Mouse (Mus musculus) kidney, adult 18-20 months (tissue): ENCODE data around the gene Fcor.

Experiments used
- DNase-seq: peaks from one replicate; pipeline ENCODE4 v3.0.0; 2021

The Fcor gene

DNA sequence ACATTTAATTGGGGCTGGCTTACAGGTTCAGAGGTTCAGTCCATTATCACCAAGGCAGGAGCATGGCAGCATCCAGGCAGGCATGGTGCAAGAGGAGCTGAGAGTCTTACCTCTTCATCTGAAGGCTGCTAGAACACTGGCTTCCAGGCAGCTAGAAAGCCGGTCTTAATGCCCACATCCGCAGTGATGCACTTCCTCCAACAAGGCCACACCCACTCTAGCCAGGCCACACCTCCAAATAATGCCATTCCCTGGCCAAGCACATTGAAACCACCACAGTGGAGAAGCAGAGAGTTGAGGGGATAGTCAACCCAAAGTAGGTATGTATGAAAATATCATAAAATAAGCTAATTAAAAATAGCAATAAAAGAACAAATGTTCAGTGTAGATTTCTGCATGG lies 1.8 kb downstream of the Fcor start:
- no peak for DNase-seq

DNA sequence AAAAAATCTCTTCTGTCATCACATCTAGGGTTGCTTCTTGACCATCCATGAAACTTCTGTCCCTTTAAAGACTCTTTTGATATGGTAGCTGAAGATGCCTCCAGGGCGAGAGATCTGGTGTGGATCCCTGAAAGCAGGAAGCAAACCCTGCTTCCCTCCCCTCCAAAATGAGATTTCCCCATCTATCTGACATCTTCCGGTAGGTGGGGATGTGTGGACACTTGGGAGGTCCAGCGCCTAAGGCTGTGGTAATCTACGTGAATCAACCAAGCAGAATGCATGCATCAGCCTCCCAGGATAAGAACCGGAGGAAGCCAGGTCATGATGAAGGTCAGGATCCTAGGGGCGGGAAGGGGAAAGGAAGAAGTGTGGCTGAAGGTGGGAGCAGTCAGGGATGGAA lies 6.7 kb downstream of the Fcor start, which contains the start of gene Mcemp1:
Mcemp1 (plus strand) TSS at position 248 of the 400 bp plus-strand sequence.
- DNase-seq = no peak

DNA sequence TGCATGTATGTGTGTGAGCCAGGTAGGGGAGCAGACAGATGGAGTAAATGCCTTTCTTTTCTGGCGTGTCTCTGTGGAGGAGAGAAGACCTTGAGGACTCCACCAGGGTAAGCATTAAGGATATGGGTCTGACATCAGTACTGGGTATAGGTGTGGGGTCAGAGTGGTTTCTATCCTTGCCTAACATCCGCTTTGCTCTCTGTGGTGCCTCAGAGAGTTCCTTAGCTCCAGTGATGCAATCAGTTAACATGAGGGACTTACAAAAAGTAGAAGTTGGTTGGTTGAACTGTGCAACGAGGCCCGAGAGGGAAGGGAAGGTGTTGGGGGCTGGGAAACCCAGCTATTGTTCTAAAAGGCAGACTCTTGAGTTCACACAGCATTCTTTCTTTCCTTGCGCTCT lies 7.8 kb downstream of the Fcor start:
- no peak for DNase-seq

DNA sequence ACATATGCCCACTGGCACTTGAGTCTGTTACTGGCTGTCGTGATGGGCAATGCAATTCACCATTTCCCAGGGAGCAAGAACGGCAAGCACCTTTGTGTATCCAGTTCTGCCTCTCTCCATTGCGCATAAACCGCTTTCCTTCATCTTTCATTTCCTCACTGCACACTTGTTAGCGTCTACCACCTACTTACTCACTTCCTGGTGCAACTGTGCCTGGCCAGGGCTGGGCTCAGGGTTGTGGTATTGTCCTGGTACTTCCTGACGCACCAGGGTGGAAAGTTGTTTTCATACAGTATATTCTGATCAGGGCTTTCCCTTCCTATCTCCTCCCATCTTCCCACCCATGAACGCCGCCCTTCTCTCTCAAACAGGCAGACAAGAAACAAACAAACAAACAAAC lies 11.3 kb downstream of the Fcor start:
- no peak for DNase-seq

DNA sequence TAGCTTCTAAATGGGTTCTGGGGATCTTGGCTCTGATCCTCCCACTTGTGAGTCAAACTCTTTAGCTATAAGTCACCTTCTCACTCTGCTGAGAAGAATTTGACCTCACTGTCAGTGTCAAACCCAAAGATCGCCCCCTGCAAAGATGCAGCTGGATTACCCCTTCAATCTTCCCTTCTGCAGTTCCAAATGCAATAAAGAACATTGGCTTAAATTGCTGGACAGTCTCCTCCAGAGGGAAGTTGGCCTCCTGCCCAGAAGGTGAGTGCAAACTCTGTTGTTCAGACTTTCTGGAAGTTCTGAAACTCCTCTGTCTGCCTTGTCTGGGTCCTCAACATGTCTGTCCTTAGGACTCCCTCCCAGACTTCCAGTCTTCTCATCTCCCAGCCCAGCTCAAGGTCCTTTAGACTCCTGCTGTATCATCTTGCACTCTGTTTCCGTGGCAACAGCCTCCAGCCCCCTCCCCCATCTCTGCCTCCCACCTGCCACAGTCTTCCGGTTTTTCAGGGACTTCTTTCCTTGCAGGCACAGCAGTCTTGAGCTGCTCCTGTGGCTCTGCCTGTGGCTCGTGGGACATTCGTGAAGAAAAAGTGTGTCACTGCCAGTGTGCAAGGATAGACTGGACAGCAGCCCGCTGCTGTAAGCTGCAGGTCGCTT lies 15.3 kb downstream of the Fcor start:
- no peak for DNase-seq

DNA sequence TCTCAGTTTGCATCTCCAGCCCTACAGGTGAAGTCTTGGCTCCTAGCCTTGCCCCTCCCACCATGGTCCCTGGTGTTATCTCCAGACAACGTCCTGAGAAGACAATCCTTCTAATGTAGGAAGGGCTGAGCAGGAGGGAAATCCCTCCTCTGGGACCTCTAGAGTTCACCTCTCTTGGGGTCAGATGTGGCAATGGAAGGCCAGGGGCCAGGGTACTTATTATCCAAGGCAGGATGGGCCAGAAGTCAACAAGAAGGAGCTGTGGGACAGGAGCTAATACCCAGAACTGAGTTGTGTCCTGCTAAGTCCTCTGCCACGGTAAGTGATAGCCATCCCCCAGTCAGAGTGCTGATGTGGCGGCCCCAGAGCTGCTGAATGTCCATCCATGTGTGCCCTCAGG lies 16.6 kb downstream of the Fcor start, which contains the start of gene Retn:
Retn (plus strand) TSS at position 245 of the 400 bp plus-strand sequence.
- no peak for DNase-seq

DNA sequence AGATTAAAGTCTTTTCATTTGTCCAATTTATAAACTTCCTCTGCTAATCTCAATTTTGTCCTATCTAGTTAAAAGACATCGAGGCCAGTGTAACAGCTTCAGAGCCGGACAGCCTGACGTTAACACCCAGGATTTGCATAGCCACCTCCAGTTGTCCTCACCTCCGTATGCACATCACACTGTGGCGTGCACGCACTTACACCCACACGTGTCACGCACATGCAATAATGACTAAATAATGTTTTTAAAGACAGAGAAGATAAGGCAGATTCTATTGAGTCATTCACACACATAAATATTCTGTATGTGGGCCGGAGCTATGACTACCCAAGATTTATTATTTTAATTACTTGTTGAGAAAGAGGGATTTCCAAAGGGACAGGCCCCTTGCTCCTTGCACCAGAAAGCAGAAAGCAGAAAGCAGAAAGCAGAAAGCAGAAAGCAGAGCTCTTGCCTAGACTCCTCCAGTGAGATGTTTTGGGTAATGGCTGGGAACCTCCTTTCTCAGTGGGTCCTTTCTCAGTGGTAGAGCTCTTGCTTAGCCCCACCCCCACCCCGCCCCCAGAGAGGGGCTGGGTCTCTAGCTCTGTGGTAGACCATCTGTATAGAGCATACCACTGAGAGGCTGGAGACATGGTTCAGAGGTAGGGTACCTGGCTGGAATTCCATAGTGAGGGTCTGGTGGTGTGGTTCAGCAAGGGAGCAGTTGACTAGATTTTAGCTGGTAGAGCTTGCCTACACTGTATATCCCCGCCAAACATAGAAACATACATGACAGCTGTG lies 17.2 kb downstream of the Fcor start:
- DNase-seq = no peak

DNA sequence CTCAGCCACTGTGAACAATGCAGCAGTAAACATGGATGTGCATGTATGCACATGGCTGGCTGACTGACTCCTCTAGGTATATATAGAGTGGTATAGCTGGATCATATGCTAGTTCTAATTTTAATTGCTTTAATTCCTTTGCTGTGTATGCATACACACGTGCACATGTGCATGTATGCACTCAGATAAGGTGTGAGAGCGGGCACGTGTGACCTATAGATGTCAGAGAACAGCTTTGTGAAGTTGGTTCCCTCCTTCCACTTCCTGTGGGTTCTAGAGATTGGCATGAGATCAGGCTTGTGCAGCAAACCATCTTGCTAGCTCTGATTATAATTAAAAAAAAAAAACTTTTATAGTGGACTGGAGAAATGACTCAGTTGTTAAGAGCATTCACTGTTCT lies 19.3 kb downstream of the Fcor start:
- no peak for DNase-seq

DNA sequence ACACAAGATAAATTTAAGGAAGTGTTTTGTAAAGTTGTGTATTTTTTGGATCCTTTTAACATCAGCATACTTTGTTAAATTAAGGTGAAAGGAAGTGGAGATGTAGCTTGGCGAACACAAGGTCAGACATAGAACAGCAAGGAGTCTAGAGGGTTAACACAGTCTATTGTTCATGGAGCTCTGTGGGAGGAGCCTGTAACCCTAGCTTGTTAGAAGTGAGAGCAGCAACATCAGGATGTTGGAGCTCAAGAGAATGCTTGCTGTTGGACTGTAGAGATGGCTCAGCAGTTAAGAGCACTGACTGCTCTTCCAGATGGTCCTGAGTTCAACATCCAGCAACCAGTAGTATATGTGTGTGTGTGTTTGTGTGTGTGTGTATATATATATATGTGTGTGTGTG lies 23.2 kb downstream of the Fcor start:
- no peak for DNase-seq

DNA sequence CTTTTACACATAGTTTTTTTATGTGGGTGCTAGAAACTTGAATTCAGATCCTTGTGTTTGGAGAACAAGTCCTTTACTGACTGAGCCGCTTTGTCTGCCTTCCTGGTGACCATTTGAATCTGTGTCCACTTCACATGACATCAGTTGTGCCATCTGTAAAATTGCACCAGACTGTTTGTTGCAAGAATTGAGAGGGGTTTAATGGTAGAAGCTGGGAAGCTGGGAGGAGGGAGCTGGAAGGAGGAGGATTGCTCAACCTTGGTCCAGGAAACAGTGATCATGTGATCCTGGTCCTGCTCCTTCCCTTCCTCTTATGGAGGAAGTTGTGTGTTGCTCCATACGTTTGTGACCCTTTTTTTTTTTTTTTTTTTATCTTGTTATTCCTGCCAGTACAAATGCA lies 23.9 kb downstream of the Fcor start:
- DNase-seq = no peak

DNA sequence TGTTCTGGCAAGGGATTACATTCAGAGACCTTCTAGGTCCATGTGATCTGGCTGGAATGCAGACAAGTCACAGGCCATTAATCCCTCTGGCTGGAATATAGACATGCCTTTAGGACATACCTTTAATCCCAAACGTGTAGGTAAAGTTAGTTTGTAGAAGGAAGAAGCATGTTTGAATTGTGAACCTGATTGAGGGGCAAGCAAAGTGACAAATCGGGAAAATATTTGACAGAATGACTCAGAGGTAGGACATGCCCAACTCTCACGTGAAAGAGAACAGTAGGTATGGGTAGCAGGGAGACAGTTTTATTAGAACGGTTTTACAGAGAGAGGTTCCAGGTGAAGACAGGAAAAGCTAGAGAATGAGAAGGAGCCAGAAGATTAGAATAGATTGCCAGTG lies 24.6 kb downstream of the Fcor start:
- no peak for DNase-seq

DNA sequence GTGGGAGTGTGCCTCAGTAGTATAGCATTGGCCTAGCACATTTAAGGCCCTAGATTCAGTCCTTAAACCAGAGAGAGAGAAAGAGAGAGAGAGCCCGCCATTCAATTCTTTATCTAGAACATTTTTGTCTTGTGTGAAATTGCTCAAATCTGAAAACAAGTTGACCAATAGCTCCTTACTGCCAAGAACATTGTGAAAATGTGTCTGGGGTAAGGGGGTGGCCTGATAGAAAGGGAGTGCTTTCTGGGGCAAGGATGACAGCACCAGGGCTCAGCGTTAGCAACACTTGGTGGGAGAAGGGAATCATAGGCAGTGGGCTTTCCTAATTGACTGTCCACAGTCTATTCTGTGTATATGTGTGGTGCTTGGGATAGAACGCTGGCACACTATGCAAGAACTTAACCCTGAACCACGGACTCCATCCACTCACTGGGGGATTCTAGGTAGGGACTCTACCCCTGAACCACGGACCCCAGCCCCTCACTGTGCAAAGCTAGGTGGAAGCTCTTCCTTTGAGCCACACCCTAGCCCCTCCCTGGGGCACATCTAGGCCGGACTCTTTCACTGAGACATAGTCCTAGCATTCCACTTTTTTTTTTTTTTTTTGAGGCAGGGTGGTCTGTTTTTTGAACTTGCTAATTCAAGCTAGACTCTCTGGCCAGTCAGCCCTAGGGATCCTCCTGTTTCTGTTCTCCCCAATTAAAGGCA lies 25.2 kb downstream of the Fcor start:
- no peak for DNase-seq

DNA sequence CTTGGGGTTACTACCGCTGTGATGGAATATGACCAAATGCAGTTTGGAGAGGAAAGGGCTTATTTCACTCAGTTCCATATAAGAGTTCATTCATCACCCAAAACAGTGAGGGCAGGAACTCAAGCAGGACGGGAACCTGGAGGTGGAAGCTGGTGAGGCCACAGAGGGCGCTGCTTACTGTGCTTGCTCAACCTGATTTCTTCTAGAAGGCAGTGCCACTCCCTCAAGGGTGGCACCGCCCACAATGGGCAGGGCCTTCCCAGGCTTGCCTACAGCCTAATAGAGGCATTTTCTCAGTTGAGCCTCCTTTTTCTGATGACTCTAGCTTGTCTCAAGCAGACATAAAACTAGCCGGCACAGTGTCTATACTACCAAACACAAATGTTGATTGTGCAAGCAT lies 26.4 kb downstream of the Fcor start:
- DNase-seq = peak; percentile 60

DNA sequence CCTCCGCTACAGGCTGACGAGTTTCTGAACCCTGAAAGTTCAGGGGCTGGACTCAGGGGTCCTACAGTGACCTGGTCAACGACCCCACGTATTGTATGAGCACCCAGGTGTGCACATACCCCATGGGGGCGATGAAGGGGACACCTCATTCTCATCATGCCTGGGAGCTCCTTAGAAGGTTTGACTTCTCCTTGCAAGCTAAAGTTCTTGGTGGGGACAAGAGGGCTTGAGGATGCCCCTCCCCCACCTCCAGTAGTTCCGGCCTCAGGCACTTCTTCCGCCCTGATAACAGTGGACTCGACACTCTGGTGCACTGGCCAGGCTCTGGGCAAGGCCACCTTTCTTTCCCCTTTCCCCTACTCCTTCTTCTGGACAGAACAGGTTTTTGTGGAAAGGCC lies 40.7 kb downstream of the Fcor start:
- no peak for DNase-seq

DNA sequence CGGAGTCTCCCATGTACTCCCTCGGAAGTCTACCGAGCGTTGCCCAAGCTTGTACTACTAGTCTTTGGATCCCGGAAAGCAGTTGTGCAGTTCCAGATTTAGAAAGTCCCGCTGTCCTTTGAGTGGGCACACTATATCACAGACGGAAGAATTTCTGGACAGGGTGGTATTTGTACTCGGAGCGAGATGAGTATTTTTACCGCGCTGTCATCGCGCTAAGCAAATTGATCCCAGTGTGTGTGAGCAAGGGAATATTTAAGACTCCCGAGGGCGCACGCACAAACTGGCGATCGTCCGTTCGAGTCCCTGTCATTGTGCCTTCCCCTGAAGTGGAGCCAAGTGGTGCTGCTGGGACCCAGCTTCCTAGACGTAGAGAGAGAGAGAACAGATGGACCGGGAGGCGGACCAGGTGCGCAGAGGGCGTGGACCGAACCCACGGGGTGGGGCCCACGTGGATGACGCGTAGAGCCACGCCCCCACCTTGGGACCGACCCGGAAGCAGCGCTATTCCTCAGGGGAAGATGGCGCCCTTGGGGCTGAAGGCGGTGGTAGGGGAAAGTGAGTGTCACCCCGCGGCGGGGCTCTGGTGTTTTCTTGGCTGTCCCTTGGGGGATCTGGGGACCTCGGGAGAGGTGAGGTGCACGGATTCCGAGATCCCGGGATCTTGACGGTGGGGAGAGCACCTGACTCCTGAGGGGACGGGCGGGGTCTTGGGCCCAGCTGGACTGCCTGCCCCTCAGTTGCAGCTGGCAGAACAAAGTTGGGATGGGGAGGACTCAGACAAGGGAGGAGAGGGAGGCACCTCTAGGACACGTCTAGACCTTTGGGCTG lies 41.3 kb downstream of the Fcor start, which contains the start of gene Stxbp2:
Stxbp2 (plus strand) TSS at position 309 of the 831 bp plus-strand sequence.
- DNase-seq = peak; percentile 87

DNA sequence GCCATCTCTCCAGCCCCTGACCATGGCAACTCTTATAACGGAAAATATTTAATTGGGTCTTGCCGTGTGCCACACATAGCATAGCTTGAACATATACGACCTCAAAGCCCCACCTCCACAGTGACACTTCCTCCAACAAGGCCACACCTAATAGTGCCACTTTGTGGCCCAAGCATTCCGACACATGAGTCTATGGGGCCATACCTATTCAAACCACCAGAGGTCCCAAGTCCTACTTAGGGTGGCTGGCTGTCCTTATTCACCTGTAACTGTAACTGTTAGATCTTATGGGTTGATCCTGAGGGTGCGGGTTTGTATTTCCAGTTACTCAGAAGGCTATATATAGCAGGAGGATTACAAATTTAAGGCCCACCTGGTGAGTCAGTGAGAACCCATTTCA lies 44.1 kb downstream of the Fcor start:
- DNase-seq = peak; percentile 49

DNA sequence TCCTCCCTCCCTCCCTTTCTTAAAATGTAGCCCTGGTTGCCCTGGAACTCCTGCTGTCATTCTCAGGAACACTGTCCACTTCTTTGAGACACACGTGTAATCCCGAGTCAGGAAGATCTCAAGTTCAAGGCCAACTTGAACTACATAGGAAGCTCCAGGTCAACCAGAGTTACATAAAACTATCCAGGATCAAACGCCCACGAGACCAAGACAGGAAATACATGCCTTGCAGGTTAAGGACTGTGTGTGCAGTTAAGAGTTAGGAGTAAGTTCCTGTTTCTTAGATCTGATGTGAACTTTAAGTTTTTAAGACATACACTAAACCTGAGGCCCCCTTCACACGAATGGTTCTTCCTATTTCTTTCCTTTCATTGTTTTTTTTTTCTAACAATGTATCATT lies 45.2 kb downstream of the Fcor start:
- no peak for DNase-seq

DNA sequence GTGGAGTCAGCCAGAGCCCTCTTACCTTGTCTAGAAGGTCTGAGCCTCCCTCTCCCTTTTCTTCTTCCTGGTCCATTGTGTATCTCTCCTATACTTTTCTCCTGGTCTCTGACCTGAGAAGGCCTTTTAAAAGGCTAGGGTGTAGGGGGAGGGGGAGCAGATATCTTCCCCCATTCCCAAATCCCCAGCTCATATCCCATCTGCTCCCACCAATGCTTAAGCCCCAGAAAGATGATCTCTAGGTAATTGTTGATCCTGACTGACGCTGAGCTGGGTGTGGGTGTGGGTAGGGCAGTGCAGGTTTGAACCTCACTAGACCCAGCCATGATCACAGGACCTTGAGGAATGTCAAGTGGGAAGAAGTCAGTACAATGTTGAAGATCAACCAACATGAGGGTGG lies 46.7 kb downstream of the Fcor start, which contains the start of gene Pcp2:
Pcp2 (minus strand) TSS at position 101 of the 400 bp plus-strand sequence.
- DNase-seq = no peak

DNA sequence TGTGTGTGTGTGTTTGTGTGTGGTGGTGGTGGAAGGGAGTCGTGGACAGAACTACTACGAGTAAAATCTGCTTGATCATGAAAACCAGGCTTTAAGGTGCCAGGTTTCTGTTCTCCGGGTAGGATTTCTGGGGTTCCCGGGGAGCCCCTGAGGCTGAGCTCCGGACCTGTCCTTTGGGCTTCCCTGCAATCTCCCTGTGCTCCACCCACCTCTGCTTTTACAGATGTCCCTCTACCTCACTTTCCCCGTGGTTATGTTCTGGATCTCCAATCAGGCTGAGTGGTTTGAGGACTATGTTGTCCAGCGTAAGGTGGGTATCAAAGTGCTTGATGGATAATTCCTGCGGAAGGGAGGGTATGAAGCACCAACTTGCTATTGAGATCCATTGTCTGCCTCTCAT lies 50.0 kb downstream of the Fcor start:
- no peak for DNase-seq

DNA sequence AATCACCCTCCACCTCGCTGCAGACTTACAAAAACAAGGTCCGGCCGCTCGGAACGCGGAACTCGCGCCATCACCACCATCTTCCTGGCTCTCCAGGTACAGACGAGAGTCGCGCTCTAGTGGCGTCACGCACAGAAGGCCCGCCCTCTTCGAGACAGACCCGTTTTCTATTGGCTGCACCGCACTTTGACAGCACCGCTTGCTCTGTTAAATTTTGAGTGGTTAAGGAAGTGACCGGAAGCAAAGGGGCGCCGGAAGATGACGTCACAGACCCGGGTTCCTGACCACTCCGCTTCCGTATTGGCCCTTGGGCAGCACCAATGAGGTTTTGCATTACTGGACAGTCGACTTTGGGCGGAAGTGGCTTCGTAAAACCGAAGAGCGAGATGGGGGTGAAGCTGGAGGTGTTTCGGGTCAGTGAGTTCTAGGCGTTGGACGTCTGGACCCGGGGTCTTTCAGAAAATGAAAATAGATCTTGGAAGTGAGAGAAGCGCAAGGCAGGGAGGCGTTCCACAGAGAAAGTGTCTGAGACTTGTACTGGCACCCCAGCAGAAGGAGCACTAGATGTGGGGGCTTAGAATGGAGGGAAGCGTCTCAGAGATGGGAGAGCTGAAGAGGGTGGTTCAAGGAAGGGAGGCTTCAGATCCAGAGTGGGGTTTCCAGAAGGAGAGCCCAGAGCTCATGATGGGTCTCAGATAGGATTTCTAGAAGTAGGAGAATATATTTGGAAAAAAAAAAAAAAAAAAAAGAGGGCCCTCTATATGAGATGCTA lies 50.8 kb downstream of the Fcor start, which contains the start of the genes Xab2 and Pet100:
Xab2 (minus strand) TSS at position 118 of the 772 bp plus-strand sequence.
Pet100 (plus strand) TSS at position 350 of the 772 bp plus-strand sequence.
- DNase-seq = peak; percentile 98
